Mouse (Mus musculus): Measurements from ENCODE around the gene Cog3. TPM values are rescaled to one million over a fixed set of nuclear protein-coding genes. Genes with fewer than 3 reads are reported as not detected.

Gene Cog3
- total RNA-seq (2023): 33.6 to 36.2 TPM (median 35.1 TPM) in 4 replicates

DNA sequence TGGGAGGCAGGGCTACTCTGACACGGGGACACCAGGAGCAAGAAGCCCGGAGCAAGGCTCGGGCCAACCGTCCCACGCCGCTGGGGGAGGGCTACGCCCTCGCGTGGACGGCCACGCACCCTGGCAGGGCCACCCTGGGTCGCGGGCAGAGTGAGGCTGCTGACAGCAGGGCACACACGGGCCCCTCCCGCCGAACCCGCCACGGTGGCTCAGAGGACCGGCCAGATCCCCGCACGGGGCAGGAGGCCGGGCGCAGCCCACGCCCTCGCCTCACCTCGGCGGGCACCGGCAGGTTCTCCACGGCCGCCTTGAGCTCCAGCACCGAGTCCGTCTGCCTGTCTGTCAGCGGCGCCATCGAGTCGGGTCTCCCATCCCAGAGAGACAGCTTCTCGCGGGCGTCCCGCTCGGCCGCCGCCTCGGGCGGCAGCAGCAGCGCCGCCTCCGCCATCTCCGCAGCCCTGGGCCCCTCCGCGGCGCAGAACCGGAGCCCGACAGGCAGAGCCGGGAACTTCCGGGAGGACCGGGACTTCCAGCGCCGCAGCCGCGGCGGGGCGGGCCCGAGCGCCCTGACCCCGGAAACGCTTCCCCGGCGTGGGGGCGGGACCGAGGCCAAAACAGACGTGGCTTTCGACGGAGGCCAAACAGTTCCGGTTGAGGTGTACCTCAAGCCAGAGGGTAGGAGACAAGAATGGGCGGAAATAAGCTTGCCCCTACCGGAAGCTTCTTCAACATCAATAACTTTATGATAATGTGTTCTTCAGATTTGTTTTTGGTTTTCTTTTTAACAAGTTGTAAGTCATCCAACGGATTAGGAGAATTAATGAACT is at the start of gene Cog3:
TSS of gene Cog3 (minus strand) at position 527 of the 827 bp plus-strand sequence.

DNA sequence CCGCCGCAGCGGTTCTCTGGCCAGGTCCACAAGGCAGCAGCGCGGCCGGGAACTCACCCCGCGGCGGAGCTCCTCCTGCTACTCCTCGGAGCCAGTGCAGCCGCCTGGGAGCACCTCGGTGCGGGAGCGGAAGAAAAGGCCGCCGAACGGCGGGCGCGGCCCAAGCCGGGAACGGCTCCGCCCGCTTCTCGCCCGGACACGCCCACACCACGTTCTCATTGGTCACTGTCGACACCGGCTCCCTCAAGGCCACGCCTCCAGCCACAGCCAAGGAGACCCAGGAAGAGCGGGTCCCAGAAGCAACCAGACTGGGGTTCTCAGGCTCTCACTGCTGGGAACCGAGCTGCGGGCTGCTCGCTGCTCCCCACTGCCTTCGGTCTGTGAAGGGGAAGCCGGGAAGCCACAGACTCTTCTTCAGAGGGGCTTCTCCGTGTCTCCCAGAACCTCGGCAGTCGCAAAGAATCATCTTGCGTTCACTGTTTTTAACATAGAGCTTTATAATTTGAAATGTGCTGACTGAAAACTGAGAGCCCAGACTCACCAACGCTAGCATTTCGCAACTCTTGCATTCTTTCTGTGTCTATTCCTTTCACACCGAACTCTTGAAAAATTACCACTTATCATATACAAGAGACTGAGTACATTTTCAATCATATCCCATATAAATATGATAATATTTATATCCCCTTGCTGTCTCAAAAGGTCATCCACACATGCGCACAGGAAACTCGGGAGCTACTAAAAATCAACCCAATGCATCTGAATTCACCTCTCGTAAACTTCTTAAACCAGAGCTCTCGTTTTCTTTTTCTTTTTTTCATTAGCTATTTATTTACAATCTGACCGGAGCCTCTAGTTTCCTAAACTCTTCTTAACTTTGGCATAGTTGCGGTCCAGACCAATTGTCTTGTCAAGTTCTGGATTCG is 32.8 kb upstream of the Cog3 start, which contains the start of gene Slc25a30:
TSS of gene Slc25a30 (minus strand) at position 170 of the 926 bp plus-strand sequence.

Other genes with a start within 250 kb of the Cog3 start
- gene Spert, start 161.4 kb downstream of the Cog3 start, total RNA-seq (2023): not detected in 4 replicates
- gene Erich6b, start 112.3 kb downstream of the Cog3 start, total RNA-seq (2023): not detected in 4 replicates
- gene Slc25a30, start 32.5 kb upstream of the Cog3 start, total RNA-seq (2023): 28.1 to 37.1 TPM (median 33.5 TPM) in 4 replicates
- 5,233 to 5,773 TPM (median 5,585 TPM) in 4 replicates for gene Tpt1, start 90.6 kb upstream of the Cog3 start, total RNA-seq (2023)
- gene Kctd4, start 200.5 kb upstream of the Cog3 start, total RNA-seq (2023): not detected in 4 replicates

Measured in B cell, adult 62 days (primary cell).